Mouse (Mus musculus) E14TG2a.4 (cell line): ENCODE measurements around the gene Pgc.

Experiments
- CTCF ChIP-seq: conservative IDR thresholded peaks from 2 replicates; pipeline ENCODE4 v1.5.1; 2014; ENCODE audit warnings: low read length
- NANOG ChIP-seq: IDR thresholded peaks from 2 replicates; pipeline ENCODE4 v1.6.1; 2014; ENCODE audit warnings: borderline replicate concordance, low read length, mixed read lengths

- TF ChIP-seq CTCF: no peak
- no peak for TF ChIP-seq NANOG
These were observed 39.9 kb downstream of the Pgc start for GRCm38 (mm10) chr17:47766407-47767043.
